Mouse (Mus musculus) spleen, postnatal 4 days (tissue): Measurements from ENCODE around the gene 4930555G01Rik.
"Not testable (repeated sequence)": the region's sequence is repeated elsewhere in the genome, so short reads cannot be mapped to it uniquely, and the experiment has no call there.

ENCODE experiments used
- DNase-seq, 2 experiments: peaks; one replicate each; pipeline ENCODE4 v3.0.0; 2022; ENCODE audit warnings: low spot score in 2 of 2

The 4930555G01Rik gene

GRCm38 (mm10) chr14:5050329-5050728, at the start of gene 4930555G01Rik:
Gene 4930555G01Rik (plus strand): TSS chr14:5050629.
- not testable (repeated sequence) for DNase-seq

DNA sequence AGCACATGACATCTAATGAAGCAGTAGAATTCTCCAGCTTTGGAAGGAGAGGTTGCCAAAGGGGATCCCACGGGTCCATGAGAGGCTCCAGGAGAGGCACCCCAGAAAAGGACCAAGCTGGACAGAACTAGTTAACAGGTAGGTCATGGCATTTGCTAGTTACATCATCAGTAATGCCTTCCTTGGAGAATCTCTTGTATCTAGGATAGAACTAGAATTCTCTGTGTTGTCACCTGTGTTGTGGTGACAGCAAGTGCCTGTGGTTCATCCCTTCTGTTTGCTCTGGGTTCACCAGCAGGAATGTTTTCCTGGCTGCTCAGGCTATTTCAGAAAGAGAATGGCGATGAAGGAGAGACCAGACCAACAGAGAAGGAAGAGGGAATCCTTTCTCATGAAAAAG, 34.8 kb upstream of the 4930555G01Rik start, which contains the start of gene Gm3298:
Gene Gm3298, plus strand, starts transcription at position 301 of the 400 bp plus-strand sequence.
- DNase-seq: not testable (repeated sequence)

DNA sequence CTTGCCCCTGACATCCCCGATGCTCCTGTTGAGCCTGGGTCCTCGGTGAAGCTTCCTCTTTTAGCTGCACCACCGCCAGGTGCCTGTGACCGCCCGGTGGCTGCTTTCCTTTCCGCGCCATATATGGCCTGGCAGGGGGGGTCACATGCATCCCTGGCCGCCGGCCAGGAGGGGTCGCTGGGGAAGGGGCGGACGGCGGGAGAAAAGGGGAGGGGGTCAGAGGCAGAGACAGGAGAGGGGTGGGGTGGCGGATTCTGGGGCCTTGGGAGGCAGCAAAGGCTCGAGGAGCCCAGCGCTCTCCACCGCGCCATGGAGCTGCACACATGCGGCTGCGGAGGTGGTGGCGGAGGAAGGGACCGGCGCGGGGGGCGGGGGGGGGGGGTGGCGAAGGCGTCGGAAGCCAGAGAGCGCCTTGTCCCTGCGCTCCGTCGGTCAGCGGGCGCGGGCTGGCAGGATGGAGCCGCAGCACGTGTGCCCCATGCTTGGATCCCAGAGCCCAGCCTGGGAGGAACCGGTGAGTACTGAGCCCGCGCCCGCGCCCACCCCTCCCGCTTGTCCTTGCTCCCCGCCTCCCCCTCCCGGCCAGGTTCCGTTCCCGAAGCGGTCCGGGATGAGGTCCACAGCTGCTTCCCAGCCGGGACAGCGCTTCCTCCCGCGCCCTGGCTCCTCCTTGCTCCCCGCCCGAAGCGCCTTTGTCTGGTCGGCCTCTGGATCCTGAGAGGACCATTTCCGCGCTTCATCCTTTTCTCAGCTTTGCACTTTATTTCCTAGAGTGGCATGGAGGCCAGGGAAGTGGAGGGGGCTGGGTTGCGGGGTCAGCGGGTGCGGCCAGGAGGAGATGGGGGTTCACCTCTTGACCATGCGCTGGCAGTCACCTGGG, 20.4 kb downstream of the 4930555G01Rik start, which contains the start of gene Gm8281:
Gene Gm8281, plus strand, starts transcription at position 430 of the 880 bp plus-strand sequence.
- DNase-seq: not testable (repeated sequence)
